Mouse (Mus musculus) adrenal gland, adult 8-10 months (tissue): Measurements from ENCODE around the gene Ssbp4. TPM values are rescaled to one million over a fixed set of nuclear protein-coding genes. Genes with fewer than 3 reads are reported as not detected.
"Not testable (repeated sequence)": the region's sequence is repeated elsewhere in the genome, so short reads cannot be mapped to it uniquely, and the experiment has no call there.

Source experiments
- DNase-seq: peaks from one replicate; pipeline ENCODE4 v3.0.0; 2022
- total RNA-seq, 4 experiments: library from RNA; stranded (reverse); gene quantifications; 2 replicates each; pipeline ENCODE4 v1.2.4; 2022

The Ssbp4 gene
- total RNA-seq, 4 experiments from 2014 or later: 69.3 to 158 (median 120) TPM

GRCm38 (mm10) chr8:70606780-70607602 is 1.7 kb downstream of the Ssbp4 start:
- no peak for DNase-seq

DNA sequence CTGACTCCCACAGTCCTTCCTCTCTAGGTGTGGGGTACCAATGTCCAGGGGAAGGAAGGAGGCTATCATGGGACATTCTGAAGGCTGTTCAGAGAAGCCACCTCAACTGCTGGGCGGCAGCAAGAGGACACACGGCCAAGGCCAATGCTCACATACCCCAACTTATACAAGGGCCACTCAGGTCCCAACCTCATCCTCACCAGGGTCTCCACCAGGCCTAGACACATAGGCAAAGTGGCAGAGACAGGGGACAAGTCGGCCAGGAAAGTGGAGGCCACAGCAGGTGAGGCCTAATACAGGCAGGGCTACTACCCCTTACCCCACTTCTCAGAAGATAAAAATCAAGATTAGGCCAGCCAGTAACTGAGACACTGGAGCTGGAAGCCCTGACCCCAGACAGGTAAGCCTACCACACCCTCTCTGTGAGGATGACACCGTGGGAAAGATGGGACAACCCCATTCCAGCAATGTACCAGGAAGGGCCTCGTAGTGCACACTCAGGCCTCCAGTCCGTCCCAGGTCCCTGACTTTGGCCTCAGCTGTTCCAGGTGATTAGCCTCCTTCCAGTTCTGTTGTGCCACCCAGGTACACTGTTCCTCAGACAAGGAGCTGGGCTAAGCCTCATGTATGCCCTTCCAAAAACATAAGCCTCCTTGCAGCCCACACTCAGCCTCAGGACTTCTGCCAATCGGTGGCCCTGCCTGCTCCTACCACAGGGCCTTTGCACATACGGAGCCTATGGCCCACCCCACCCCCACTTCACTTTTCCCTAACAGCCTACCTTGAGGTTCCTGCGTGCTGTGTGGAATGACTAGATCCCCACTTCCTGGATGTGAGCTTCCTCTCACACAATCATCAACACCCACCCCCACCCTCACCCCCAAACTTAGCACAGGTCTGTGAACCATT is 2.5 kb downstream of the Ssbp4 start:
- no peak for DNase-seq

- DNase-seq: no peak
Measured at GRCm38 (mm10) chr8:70604558-70604957, 4.1 kb downstream of the Ssbp4 start.

GRCm38 (mm10) chr8:70602139-70602811 is 6.4 kb downstream of the Ssbp4 start:
- no peak for DNase-seq

GRCm38 (mm10) chr8:70601271-70601649 is 7.4 kb downstream of the Ssbp4 start:
- DNase-seq: peak; percentile 91

DNA sequence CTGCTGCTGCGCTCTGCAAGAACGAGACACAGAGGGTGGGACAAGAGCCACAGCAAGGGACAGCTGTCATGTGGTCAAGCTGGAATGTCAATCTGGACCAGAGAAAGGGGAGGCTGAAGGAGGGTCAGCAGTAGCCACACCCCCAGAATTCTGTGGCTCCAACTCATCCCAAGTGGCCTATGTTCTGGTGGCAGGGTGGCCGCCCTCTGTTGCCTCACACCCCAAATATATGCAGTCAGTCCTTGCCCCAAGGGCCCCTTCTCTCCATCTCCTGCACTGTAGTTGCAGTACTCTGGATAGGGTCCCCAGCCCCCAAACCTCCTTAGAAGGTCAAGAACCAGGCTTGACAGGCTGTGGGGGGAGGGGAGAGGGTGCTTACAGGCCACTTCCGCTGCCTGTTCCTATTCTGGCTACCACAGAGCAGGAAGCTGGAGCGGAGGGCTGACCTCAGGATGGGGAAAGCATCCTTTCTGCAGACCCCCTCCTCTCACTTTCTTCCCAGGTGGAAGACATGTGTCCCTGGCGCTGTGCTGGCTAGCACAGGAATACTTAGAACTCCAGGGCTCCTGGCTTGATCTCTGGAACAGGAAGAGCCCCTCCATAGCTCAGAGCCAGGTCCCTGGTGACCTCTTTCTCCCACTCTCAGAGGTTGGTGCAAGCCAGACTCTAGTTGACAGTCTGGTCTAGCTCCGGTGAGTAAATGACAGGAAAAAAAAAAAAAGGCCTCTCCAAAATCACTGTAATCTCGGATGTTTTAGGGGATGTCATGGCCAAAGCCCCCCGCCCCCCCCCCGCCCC is 8.0 kb downstream of the Ssbp4 start:
- no peak for DNase-seq

DNA sequence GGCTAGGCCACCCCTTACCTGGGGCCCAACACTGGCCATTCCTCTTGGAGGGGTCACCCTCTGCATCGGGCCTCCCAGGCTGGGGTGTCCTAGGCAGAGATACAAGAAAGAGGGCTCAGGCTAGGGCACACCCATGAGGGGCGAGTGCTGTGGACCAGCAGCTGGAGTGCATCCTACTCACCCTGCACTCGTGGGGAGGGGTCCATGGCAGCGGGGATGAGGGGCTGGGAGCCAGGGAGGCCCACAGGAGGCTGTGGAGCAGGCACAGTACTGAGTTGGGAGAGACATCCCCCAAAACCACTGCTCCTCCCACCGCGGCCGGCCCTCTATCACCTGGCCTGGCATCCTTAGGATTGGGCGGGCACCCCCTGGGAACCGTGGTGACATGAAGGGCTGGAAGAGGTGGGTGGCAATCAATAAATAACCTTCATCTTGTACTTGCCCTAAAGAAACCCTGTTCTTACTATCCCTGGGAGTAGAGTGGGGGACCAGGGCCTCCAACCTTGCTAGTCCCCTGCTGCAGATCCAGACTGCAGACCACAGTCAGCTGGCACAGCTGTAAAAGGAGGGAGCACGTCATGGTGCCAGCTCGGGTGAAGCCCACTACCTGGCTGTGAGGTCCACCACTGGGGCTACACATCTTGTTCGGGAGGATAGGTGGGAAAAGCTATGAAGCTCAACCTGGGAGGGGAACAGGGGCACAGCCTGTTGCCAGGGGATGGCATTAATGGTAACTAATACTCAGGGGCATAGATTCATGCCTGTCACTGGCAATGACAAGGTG is 9.0 kb downstream of the Ssbp4 start:
- DNase-seq: no peak

DNA sequence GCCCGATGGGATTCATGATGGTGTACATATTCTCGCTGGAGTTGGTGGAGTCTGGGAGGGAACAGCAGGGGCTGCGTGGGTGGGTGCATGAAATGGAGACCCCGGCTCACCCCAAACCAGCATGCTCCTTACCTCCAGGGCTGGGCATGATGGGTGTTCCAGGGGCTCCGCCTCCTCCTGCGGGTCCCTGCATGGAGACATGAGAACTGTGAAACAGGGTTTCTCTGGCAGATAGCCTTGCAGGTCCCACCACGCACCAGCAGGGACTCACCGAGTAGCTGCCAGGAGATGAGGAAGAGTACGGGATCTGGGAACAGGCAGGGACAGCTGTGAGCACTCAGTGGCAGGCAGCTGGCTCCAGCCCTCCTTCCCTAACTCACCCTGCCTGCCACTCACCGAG is 9.9 kb downstream of the Ssbp4 start:
- DNase-seq: no peak

DNA sequence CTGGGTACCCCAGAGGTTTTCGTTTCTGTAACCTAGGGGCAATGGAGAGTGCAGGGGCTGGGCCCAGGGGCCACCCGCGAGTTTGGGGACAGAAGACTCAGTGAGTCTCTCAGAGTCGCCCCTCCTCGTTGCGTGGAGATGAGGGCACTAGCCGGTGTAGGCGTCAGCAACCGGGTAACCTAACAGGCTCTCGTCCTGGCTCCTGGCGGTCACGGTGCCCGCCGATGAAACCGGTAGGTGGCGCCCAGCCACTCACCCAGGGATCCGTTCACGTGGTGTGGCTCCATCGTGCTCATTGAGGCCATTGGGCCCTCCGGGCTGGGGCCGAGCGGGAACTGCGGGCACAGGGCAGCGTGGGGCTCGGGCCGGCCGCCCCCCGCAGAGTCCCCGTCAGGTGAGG is 10.4 kb downstream of the Ssbp4 start:
- no peak for DNase-seq

- DNase-seq: no peak
Measured at GRCm38 (mm10) chr8:70597417-70598272, 11.0 kb downstream of the Ssbp4 start.

- no peak for DNase-seq
Measured at GRCm38 (mm10) chr8:70596775-70597416, 11.8 kb downstream of the Ssbp4 start.

DNA sequence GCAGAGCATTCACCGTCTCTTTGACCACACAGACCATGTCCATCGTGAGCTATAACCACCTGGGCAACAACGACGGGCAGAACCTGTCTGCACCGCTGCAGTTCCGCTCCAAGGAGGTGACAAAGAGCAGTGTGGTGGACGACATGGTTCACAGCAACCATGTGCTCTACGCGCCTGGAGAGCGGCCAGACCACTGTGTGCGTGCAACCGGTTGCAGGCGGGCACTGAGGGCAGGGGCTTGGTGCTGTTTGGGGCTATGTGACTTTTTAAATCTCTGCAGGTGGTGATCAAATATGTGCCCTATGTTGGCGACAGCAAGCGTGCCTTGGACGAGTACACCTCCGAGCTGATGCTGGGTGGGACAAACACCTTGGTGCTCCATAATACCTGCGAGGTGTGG is 12.5 kb downstream of the Ssbp4 start:
- no peak for DNase-seq

GRCm38 (mm10) chr8:70595811-70596210 is 12.9 kb downstream of the Ssbp4 start:
- no peak for DNase-seq

DNA sequence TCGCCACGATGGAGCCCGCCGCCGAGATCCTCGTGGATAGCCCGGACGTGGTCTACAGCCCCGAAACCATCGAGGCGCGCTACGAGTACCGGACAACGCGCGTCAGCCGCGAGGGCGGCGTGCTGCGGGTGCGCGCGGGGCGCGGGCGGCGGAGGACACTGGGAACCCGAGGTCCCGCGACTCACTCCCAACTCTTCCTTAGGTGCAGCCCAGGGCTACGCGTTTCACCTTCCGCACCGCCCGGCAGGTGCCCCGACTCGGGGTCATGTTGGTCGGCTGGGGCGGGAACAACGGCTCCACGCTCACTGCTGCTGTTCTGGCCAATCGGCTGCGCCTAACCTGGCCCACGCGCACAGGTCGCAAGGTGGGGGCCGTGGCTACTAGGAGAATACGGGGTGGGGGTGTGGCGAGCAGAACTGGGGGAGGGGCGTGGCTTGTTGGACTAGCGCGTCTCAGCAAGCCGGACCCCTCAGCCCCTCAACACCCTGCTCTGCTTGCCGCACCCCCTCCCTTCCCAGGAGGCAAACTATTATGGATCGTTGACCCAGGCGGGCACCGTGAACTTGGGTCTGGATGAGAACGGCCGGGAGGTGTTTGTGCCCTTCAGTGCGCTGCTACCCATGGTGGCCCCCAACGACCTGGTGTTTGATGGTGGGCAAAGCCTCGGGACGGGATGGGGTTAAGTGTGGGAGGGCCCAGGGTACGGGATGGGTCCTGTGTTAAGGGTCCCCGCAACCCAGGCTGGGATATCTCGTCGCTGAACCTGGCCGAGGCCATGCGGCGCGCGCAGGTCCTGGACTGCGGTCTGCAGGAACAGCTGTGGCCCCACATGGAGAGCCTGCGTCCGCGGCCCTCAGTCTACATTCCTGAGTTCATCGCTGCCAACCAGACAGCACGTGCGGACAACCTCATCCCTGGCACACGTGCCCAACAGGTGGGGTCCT is 13.8 kb downstream of the Ssbp4 start:
- DNase-seq: no peak

DNA sequence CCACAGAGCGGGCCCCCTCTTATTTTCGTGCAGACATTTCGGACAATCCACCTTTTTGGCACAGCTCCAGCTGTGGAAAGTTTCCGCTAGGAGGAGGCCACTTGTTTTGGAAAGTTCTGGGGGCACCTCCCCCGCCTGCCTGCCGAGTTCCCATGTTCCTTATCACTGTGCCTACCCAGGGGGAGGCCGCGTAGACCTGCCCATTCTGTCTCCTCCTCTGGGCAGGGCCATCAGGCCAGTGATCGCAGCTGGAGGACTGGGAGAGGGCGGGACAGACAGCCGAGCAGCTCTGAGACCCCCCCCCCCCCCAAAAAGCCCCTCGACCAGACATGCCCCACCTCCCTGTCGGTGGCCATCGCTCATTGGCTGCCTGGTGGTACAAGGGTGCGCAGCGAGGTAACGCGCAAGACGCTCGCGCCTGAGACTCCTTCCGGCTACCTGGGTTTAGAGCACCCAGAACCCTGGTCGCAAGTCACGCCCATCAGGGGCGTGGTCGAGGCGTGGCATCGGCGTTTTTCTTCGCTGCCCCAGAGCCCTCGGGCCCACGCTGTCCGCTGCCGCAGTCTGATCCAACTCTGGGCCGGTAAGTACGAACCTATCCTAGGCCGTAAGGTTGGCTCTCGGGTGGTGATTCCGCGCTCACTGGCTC is 14.6 kb downstream of the Ssbp4 start, which contains the start of gene Isyna1:
Isyna1 (plus strand) TSS at position 413 of the 649 bp plus-strand sequence.
- peak; percentile 94 for DNase-seq

- DNase-seq: peak; percentile 74
Measured at GRCm38 (mm10) chr8:70593173-70593572, 15.5 kb downstream of the Ssbp4 start.

DNA sequence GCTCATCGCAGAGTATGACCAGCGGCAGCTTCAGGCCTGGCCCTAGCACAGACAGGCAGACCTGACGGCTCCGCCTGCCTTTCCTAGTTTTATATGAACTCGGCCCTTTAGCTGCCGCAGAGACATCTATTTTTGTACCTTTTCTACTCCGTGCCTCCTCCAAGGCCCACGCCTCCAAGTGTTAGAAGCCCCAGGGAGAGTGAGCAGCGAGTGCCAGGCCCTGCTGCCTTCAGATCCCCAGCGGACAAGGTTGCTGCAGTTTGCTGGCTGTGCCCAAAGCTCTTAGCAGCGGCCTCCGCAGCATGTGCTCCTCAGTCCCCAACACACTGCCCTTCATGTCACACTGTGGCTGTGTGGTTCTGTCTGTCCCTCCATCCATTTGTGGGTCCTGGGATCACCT is 17.1 kb downstream of the Ssbp4 start:
- DNase-seq: no peak

DNA sequence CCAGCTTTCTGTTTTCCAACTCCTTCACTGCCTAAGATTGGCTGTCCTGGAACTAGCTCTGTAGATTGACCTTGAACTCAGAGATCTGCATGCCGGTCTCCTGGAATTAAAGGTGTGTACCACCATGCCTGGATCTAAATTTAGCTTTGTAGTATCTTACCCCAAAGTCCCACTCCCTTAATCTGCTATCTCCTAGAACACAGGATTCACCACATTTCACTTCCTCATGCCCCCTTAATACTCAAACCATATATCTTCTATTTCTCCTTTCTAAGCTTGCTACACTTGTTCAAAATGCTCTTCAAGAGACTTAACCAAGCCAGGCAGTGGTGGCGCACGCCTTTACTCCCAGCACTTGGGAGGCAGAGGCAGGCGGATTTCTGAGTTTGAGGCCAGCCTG is 20.7 kb downstream of the Ssbp4 start:
- not testable (repeated sequence) for DNase-seq
